Mouse (Mus musculus) left cerebral cortex, postnatal 36 days (tissue): ENCODE measurements around the gene A130010J15Rik. TPM values are rescaled to one million over a fixed set of nuclear protein-coding genes. Genes with fewer than 3 reads are reported as not detected.

Experiments
- total RNA-seq, 2 experiments: library from RNA; stranded (reverse); gene quantifications; 2 replicates each; pipeline ENCODE4 v1.2.3; 2021

A130010J15Rik gene
- total RNA-seq, 2 experiments from 2014 or later = 2.6 to 3.2 TPM

Other genes starting within 250 kb of the A130010J15Rik start
- gene Syt14, start 132.3 kb upstream of the A130010J15Rik start, total RNA-seq = 10 to 100 TPM; 20.9 to 28.3 TPM
- gene Diexf, start 37.8 kb upstream of the A130010J15Rik start, total RNA-seq = 10 to 100 TPM; 14.3 to 20.4 TPM
- 1 to 10 TPM in 1 of 2 experiments, under 1 TPM in 1; 0.99 to 1.7 TPM for gene Irf6, start 14.9 kb upstream of the A130010J15Rik start, total RNA-seq
- gene Traf3ip3, start 33.7 kb downstream of the A130010J15Rik start, total RNA-seq = 1 to 10 TPM; 1.6 to 2.0 TPM
- 1 to 10 TPM in 1 of 2 experiments, under 1 TPM in 1; 0.89 to 1.6 TPM for gene Lamb3, start 39.7 kb downstream of the A130010J15Rik start, total RNA-seq
- 10 to 100 TPM; 14.2 to 26.7 TPM for gene Hsd11b1, start 96.0 kb downstream of the A130010J15Rik start, total RNA-seq
- 1 to 10 TPM; 5.3 to 8.7 TPM for gene G0s2, start 105.2 kb downstream of the A130010J15Rik start, total RNA-seq
- gene Camk1g, start 202.3 kb downstream of the A130010J15Rik start, total RNA-seq = 10 to 100 TPM; 32.4 to 47.1 TPM